Mouse (Mus musculus) ovary, postnatal 10 days (tissue): ENCODE measurements around the gene Asb1.

ENCODE experiments used
- DNase-seq: peaks from one replicate; pipeline ENCODE4 v3.0.0; 2022; ENCODE audit warnings: low spot score

Gene Asb1

DNA sequence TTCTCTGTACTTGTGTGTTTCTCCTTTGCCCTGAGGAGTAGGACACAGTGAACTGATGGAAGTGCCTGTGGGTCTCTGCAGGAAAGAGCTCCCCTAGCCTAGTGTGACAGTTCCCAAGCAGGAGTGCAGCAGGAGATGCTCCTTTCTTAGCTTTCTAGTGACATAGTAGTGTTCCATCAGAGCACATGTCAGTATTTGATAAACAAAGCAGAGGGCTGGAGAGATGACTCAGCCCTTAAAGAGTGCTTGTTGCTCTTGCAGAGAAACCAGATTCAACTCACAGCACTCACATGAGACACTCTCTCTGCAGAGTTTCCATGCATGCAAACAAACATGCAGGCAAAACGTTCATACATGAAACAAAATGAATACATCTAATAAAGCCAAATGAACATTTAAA, 4.9 kb downstream of the Asb1 start:
- DNase-seq: no peak

DNA sequence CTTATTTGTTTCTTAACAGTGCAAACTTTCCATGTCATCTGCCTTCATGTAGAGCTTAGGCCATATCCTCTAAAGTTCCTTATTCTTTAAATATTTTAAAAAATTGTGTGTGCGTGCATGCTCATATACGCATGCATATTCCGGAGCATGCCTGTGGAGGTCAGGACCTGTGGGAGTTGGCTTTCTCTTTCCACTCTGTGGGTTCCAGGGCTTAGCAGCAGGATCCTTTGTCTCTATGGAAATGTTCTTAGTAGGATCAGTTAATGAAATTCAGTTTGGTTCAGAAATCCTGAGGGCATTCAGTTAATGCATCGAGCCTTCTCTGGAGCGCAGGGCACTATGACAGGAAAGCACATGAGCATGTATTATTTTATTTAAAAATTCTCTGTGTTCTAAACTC, 7.2 kb downstream of the Asb1 start:
- no peak for DNase-seq

DNA sequence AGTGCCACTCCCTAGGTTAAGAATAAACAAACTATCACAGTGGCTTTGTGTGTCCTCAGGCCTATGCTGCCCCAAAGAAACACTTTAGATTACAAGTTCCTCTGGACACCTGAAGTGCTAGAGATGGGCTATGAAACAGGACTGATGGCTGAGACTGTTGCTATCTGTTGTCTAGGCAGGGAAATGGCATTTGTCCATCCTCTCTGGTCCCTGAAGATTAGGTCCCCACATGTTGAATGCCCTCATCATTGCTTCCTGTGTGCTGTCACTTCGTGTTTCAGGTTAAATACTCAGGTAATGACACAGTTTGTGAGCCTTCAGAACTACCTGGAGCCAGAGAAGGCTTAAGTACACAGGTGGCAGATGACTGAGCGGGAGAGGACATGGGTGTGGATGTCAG, 8.7 kb downstream of the Asb1 start:
- DNase-seq: no peak

DNA sequence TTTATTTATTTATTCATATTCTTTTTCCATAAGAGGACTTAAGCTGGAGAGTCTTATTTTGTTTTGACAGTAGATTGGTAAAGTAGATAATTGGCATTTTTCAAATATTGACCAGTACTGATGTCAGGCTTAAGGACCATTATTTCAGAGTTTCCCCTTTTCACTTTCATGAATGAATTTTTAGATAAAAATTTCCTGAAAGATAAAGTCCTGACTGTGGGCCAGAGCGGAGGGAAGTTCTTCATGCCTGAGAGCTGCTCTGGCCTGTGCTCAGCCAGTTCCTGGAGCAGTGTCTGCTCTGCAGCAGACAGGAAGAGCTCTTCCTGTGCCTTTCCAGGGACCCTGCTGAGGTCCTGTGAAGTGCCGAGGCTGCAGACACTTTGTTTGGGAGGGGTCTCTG, 16.8 kb downstream of the Asb1 start:
- no peak for DNase-seq

DNA sequence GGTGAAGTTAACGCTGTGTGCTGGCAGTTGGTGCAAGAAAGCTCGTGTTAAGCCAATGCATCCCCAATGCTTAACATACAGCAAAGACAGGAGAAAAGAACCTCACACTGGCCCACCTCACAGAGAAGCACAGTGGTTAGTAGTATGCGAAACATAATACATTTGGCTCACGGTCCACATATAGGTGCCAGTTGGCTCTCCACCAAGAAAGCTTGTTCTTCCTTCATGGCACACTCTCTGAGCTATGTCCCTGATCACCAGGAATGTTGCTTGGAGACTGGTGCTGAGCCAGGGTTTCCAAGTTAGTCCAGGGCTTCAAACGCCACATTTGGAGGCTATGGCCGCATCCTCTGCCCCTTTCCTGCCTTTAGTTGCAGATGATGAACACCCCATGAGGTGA, 20.9 kb downstream of the Asb1 start:
- DNase-seq: no peak

DNA sequence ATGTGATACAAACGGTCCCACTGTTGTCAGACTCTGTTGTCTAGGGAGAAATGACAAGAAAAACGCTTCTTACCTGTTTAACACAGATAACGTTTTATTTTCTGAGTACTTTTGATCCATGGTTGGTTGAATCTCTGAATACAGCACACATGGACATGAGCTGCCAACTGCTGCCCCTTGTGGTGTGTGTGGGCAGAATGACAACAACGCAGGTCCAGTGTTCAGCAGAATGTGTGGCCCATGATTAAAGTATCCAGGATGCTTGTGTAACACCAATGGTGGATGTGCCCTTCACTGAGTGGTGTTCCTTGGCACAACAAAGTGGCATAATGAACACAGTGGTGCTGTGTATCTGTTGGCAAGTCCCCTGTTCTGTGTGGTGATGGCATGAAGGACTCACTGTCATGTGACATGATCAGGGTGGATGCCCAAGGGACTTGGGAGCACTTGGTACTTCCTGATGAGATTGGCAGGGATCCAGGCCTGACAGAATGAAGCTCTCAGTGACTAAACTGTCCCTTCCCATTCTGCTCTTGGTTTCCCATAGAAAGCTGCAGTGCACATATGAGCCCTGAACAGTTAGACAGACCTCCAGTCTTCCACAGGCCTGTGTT, 22.7 kb downstream of the Asb1 start:
- DNase-seq: no peak

DNA sequence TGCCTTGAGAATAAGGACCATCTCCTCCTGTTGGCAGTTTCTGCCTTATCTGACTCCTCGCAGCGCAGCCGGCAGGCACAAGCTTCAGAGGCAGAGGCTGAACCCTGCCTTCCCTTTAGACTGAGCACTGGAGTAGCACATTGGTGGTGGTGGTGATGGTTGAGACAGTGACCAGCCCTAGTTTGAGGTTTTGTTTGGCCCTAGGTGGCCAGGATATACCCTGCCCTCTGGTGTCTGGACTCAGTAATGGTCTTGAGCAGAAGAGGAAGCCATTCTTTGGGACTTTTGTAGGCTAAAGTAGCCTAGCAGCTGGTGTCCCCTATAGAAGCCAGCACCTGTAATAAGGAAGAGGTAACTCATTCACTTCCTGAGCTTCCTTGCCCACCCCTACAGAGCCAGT, 23.7 kb downstream of the Asb1 start:
- no peak for DNase-seq

DNA sequence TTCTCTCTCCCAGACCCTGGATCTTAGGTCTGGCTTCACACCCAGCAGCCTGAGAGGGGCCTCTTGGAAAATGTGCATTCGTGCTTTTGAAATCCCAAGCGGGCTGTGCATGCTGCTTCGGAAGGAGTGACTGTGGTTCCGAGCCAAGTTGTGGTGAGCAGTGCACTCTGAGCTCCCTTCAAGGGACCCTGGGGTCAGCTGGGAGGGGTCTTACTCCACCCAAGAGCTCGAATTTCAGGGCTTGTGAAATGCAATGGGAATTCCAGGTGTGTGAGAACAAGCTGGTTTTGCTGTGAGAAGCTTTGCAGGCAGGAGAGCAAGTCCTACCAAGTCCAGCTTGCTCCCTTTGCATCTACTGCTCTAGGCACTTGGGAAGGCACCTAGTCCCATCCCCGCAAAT, 24.3 kb downstream of the Asb1 start:
- no peak for DNase-seq

DNA sequence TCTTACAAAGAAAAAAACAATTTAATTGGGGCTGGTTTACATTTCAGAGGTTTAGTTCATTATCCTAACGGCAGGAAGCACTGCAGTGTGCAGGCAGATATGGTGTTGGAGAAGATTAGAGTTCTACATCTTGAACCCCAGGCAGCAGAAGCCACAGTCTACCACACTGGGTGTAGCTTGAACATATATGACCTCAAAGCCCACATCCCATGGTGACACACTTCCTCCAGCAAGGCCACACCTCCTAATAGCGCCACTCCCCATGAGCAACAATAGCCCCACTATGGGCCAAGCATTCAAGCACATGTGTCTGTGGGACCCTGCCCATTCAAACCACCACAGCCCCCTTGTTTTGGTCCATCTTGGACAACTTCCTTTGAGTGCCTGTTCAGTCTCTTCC, 26.9 kb downstream of the Asb1 start:
- DNase-seq: no peak

DNA sequence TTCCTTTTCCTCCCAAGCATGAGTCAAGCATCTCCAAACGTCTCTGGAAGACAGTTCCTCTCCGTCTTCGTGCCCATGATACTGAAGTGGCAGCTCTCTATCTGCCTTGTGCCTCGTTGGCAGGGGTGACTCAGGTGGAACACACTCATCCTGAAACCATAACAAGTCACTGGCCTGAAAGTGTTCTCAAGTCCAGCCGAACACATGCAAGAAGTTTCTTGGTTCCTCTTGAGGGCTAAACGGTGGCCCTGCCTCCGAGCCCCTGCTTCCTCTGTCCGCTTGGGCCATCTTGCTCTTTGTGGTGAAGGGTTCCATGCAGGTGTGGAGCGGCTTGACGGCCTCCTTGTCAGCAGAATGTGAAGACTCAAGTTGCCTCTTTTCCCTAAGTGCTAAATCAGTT, 32.1 kb downstream of the Asb1 start:
- no peak for DNase-seq

DNA sequence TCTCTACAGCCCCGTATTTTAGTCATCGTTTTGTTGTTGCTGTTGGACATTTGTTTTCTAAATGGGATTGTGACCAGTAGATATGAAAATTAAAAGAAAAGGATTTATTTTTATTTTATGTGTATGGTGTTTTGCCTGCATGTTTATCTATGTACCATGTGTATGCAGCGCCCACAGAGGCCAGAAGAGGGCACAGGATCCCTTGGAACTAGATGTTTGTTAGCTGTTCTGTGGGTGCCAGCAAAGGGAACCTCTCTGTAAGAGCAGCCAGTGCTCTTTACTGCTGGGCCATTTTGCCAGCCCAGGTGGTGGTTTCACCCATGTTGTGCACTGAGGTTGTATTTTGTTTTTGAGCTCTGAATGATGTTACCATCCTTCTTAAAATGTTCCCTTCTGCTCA, 33.9 kb downstream of the Asb1 start:
- no peak for DNase-seq

DNA sequence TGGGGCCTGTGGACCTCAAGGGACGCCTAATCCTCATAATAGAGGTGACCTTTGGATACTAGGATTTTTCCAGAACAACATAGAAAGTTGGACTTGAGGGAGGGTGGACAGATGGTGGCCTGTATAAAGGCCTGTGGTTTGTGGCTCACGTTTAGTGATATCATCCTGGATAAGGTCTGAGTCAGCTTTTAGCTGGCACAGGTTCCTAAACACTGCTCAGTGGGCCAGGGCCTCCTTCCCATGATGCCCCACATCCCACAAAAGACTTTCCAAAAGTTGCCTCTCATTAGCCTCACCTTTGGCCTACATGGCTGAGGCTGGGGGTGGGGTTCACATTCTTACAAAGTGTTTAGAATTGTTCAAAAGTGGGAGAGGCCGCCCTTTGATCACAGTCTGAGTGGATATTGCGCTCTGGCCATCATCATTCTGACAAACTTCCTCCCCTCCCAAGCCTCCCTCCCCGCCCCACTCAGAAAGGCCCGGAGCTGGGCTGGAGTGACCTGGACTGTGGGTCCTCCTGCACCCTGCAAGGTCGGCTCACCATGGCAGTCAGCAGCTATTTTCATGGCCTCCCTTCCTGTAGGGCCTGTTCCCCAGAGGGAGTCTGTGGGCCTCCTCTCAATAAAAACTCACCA, 37.7 kb downstream of the Asb1 start:
- DNase-seq: no peak

DNA sequence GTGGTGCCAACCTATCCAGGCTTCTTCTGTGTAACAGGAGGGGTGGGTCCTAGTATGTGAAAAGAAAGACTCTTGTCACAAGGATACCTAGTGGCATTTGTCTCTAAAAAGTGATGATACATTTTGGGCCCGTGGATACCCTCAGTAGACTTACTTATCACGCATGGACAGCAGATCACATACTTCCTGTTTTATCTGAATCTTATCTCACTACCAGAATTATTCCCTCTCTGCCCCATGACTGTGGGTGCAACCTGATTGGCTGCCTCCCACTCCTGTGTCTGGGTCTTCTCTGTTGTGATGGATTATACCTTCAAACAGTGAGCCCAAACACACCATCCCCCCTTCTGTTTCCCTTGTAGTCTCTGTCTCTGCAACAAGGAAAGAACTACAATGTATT, 40.2 kb downstream of the Asb1 start:
- no peak for DNase-seq

DNA sequence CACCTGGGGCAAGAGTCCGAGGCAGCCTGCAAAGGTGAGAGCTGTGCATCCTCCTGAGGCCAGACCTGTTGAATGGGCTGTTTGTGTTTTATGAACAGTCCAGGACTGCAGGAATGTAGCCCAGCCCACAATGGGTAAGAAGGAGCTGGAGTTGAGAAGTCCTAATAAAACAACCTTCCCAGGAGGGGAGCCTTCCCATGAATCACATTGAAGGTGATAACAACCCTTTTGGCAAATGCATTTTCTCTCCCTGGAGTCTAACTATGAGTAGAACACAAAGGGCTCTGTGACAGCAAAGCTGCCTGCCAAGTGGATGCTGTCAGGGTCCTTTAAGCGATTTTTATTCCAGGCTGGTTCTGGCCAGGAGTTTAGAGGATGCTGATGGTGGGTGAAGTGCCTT, 40.9 kb downstream of the Asb1 start:
- DNase-seq: no peak

DNA sequence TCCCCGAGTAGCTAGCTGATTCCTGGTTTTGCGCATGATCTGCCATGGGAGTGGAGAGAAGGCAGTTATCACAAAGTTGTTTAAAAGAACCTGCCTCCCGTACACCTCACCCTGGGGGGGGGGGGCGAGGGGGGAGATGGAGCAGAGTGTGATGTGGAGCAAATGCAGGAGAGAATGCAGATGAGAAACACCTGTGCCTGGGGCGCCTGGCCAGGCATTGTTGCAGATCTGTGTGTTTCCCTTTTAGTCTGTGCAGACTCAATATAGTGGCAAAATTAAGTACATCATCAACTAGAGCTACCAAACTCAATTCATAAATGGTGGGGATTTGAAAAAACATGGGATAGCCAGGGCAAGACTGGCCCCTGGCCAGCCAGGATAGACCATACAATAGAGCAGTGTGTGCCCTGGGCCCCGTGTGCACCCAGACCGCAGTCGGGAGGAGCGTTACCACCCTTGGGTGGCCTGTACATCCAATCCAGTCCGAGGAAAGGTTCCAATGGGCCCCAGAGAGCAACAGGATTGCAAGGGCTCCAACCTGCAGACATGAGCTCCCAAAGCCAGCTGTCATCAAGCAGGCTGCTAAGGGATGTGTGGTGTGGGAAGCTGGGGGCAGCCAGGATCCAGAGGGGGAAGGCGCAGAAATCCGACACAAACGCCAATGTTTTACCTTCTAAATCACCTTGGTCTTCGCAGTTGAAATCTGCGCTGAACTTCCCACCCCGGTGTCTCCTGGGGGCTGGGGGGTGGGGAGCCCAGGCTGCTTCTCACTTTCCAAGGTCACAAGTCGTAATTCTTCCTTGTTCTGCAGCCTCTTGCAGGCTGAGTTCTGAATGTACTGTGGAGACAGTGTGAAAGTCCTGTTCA, 44.9 kb downstream of the Asb1 start:
- no peak for DNase-seq

DNA sequence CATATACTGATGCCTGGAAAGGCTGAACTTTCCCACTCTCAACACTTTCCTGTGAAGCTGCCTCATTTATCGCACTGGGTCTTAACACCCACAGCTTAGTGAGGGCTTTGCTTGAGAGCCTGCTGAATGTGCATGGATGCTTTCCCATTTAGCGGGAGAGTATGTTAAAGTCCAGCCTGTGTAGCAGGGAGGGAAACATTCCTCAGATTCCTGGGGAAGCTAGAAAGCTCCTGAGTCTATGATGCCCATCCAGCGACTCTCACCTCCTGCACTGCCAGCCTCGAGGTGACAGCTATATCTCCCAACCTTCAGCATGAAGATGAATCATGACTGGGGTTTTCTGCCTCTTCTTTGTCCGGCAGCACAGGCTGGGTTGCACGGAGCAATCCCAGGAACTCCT, 49.4 kb downstream of the Asb1 start:
- no peak for DNase-seq

DNA sequence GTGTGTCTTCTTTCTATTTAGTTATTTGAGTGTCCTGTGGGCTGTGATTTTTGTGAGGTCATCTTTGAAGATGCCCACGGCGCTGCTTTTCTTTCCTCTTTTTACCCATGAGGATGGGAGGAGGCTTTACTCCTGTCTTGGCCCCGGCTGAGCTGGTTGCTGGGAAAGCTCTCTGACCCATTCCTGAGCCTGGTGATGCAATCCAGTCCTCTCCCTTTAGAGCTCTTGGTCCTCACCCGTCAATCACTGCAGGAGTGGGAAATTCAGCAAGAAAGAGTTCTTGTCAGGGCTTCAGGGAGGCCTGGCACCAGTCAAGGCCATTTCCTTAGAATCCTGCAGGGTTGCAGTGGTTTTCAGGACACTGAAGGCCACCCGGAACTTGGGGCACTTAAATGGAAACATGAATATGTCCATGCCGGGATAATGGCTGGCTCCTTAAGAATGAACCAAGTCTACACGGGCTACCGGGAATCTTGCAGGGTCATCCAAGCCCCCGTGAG, 55.2 kb downstream of the Asb1 start:
- no peak for DNase-seq

DNA sequence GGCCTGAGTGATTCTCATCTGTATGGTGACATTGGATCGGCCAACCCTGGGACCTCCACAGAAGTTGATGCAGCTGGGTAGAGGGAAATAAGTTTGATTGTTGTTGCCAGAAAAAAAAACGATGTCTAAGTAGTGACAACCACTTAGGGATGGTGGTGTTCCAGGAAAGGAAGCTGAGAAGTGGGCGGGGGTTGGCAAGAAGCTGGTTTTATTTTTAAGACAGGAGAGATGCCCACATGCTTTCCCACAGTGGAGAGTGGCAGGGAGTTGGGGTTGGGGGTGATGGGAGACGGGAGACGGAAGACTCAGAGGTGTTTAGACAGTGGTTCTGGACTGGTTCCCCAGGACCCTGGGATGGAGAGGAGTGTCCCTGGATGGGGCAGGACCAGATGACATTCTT, 57.3 kb downstream of the Asb1 start:
- no peak for DNase-seq

DNA sequence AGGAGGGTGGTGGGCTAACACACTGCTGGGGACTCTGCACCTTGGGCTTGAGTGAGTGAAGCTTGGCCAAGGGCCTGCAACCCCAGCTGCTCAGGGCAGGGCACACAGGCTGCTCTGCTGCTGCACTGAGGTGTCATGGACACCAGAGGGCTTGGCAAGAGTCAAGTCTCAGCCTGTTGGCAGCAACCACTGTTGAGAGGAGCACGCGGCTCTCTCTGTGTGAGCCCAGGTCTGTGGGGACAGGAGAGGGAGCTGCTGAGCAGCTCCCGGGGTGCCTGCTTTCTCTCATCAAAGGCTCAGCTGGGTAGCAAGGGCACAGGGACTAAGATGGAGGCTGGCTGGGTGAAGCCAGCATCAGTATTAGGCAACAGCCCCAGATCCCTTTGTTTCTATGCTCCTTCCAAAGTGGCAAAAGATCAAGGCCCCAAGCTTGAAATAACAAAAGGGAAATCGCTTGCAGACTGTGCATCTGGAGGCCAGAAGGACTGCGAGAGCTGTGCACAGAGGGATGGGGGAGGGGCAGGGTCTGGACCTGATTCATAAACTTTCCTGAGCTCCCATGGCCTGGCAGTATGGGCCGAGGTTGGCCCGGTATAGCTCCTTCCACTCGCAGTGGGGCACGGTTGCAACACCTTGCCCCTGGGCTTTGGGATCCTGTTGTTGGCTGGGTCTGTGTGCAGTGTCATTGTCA, 60.5 kb downstream of the Asb1 start:
- DNase-seq: peak; percentile 39

DNA sequence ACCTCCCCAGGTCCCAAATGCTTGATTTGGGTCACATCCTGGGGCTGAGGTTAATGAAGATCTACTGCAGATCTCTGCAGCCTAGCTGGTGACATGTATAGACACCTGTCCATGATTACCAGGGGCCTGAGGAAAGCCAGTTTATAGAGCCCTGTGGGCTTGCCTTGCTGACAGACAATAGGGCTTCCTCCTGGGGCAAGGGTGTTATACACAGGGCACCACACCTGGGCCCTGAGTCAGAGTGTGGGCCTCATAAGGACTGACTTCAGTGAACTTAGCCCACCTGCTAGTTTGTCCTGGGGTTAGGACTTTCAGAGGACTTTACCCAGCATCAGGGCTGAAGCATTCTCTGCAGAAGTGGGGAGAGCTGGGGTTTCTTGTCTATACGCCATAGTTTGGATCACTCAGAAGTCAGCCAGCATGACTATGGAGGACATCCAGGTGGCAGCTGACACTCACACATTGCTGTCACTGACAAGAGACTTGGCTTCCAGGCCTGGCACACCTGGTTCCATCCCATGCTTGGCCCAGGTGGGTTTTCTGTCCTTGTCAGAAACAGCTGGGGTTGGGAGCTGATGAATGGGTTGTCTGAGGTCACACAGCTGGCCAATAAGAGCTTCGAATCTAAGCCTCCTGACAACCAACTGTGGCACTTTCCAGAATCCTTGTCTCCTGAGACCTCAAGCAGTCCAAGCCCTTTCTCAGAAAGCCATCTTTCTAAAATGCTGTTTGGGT, 61.2 kb downstream of the Asb1 start:
- no peak for DNase-seq

DNA sequence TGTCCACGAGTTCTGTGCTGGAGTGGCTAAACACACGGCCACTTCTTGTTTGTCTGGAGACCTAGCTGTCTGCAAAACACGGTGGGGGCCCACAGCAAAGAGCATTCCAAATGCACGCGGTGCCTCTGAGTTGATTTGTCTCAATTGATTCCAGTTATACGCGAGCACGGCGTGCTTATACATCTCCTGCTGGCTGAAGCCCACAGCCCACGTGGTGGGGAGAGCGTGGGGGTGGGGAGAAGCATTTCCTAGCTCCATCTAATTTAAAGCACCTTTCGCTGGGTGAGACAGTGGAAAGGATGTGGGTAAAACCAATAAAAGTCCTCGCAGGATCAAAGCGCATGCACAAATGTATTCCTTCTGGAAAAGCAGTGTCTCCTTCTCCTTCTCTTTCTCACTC, 65.3 kb downstream of the Asb1 start:
- DNase-seq: no peak

DNA sequence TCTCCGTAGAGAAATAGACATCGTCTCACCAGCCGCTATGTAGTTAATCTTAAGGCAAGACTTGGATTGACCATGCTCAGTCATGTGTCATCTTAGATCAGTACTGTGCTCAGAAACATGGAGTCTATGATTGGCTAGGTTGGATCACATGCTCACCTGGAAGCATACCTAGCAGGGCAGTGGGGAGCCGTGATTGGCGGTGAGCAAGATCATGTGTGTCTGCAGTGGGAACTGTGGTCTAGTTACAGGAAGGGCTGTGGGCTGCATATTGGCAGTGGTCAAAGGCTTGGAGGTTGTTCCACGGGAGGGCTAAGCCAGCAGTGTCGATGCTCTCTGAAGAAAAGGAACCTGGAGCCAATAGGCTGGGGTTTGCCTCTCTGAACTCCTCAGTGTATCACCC, 66.4 kb downstream of the Asb1 start:
- DNase-seq: no peak
